Mouse (Mus musculus) v-Abl transformed pro-B cells (cell line): ENCODE results near the gene Selplg.

Experiments used
- in situ Hi-C, 2 experiments: fragments of 400-800 bp; cut with MboI; formaldehyde crosslinking; loops; one replicate each; pipeline ENCODE4 v1.15.1; 2025; ENCODE audit not compliant: unreplicated experiment in 2 of 2

The Selplg gene

GRCm38 (mm10) chr5:113856631-113857030 lies 24.2 kb upstream of the Selplg start:
- in situ Hi-C loops = loop anchor here (5.0 to 25.0 kb wide), 5 partner anchors 96 to 1419 kb away; partner anchors contain the start of gene Gm6588 (in 1 of the 2)

- in situ Hi-C loops = loop anchor here (5.0 to 25.0 kb wide), 5 partner anchors 97 to 1418 kb away; partner anchors contain the start of gene Gm6588 (in 1 of the 2)
These were observed 23.3 kb upstream of the Selplg start for GRCm38 (mm10) chr5:113855696-113856095.

- in situ Hi-C loops = loop anchor here (5.0 to 25.0 kb wide), 5 partner anchors 97 to 1418 kb away; partner anchors contain the start of gene Gm6588 (in 1 of the 2)
These were observed 22.7 kb upstream of the Selplg start for GRCm38 (mm10) chr5:113855117-113855516.

GRCm38 (mm10) chr5:113854494-113854893 lies 22.1 kb upstream of the Selplg start:
- in situ Hi-C loops = loop anchor here (5.0 to 25.0 kb wide), 5 partner anchors 98 to 1417 kb away; partner anchors contain the start of gene Gm6588 (in 1 of the 2)

GRCm38 (mm10) chr5:113853541-113853940 lies 21.1 kb upstream of the Selplg start:
- in situ Hi-C loops = loop anchor here (5.0 to 25.0 kb wide), 5 partner anchors 99 to 1416 kb away; partner anchors contain the start of gene Gm6588 (in 1 of the 2)

GRCm38 (mm10) chr5:113852463-113852862 lies 20.0 kb upstream of the Selplg start:
- in situ Hi-C loops = loop anchor here (5.0 to 25.0 kb wide), 5 partner anchors 100 to 1415 kb away; partner anchors contain the start of gene Gm6588 (in 1 of the 2)

- in situ Hi-C loops = loop anchor here (5.0 to 25.0 kb wide), 5 partner anchors 102 to 1413 kb away; partner anchors contain the start of gene Gm6588 (in 1 of the 2)
These were observed 18.3 kb upstream of the Selplg start for GRCm38 (mm10) chr5:113850680-113851230.

GRCm38 (mm10) chr5:113847636-113848035 lies 15.2 kb upstream of the Selplg start:
- in situ Hi-C loops = loop anchor here (5.0 to 25.0 kb wide), 4 partner anchors 35 to 1790 kb away; partner anchors contain the start of gene Rab35 (in 1 of the 2)

- in situ Hi-C loops = loop anchor here (5.0 to 25.0 kb wide), 4 partner anchors 34 to 1791 kb away; partner anchors contain the start of gene Rab35 (in 1 of the 2)
These were observed 14.2 kb upstream of the Selplg start for GRCm38 (mm10) chr5:113846656-113847055.

GRCm38 (mm10) chr5:113845627-113846026 lies 13.2 kb upstream of the Selplg start:
- in situ Hi-C loops = loop anchor here (5.0 to 25.0 kb wide), 4 partner anchors 33 to 1792 kb away; partner anchors contain the start of gene Rab35 (in 1 of the 2)

- in situ Hi-C loops = loop anchor here (5.0 to 25.0 kb wide), 5 partner anchors 32 to 1793 kb away; partner anchors contain the start of genes Iscu (in 1 of the 2), Rab35 (in 1 of the 2) and Sart3 (in 1 of the 2)
These were observed 12.3 kb upstream of the Selplg start for GRCm38 (mm10) chr5:113844721-113845120.

GRCm38 (mm10) chr5:113844106-113844505 lies 11.7 kb upstream of the Selplg start:
- in situ Hi-C loops = loop anchor here (5.0 to 25.0 kb wide), 4 partner anchors 72 to 1793 kb away; partner anchors contain the start of genes Iscu (in 1 of the 2), Rab35 (in 1 of the 2) and Sart3 (in 1 of the 2)

- in situ Hi-C loops = loop anchor here (5.0 to 25.0 kb wide), 4 partner anchors 71 to 1794 kb away; partner anchors contain the start of genes Iscu (in 1 of the 2), Rab35 (in 1 of the 2) and Sart3 (in 1 of the 2)
These were observed 10.5 kb upstream of the Selplg start for GRCm38 (mm10) chr5:113842906-113843305.

GRCm38 (mm10) chr5:113842244-113842643 lies 9.8 kb upstream of the Selplg start:
- in situ Hi-C loops = loop anchor here (5.0 to 25.0 kb wide), 4 partner anchors 70 to 1795 kb away; partner anchors contain the start of genes Iscu (in 1 of the 2), Rab35 (in 1 of the 2) and Sart3 (in 1 of the 2)

- in situ Hi-C loops = loop anchor here (5.0 to 25.0 kb wide), 4 partner anchors 69 to 1796 kb away; partner anchors contain the start of genes Iscu (in 1 of the 2), Rab35 (in 1 of the 2) and Sart3 (in 1 of the 2)
These were observed 9.1 kb upstream of the Selplg start for GRCm38 (mm10) chr5:113841243-113842225.

GRCm38 (mm10) chr5:113840443-113840842 lies 8.0 kb upstream of the Selplg start:
- in situ Hi-C loops = loop anchor here (5.0 to 25.0 kb wide), 4 partner anchors 68 to 1797 kb away; partner anchors contain the start of genes Iscu (in 1 of the 2), Rab35 (in 1 of the 2) and Sart3 (in 1 of the 2)

- in situ Hi-C loops = loop anchor here (5.0 to 25.0 kb wide), 3 partner anchors 65 to 1800 kb away; partner anchors contain the start of genes Iscu (in 1 of the 2), Rab35 (in 1 of the 2) and Sart3 (in 1 of the 2)
These were observed 4.5 kb upstream of the Selplg start for GRCm38 (mm10) chr5:113836961-113837360.

GRCm38 (mm10) chr5:113833316-113833947 lies 988 bp upstream of the Selplg start:
- in situ Hi-C loops = loop anchor here (5.0 to 25.0 kb wide), 3 partner anchors 669 to 1804 kb away; partner anchors contain the start of gene Rab35 (in 1 of the 2)

GRCm38 (mm10) chr5:113831741-113832140 lies 703 bp downstream of the Selplg start:
- in situ Hi-C loops = loop anchor here (5.0 to 25.0 kb wide), 3 partner anchors 667 to 1806 kb away; partner anchors contain the start of gene Rab35 (in 1 of the 2)
